Mouse (Mus musculus) T-helper 1 cell (primary cell): ENCODE data around the gene Col15a1.

Experiments used
- in situ Hi-C: fragments of 300-600 bp; cut with MboI, MseI; formaldehyde crosslinking; loops from one replicate; pipeline ENCODE4 v1.15.1; 2025; ENCODE audit warnings: high pct_unique_total_duplicates

Gene Col15a1

GRCm38 (mm10) chr4:47303340-47303998 lies 95.5 kb downstream of the Col15a1 start:
- in situ Hi-C loops = no loop called here

GRCm38 (mm10) chr4:47309886-47310625 lies 102.1 kb downstream of the Col15a1 start:
- in situ Hi-C loops = no loop called here

GRCm38 (mm10) chr4:47310812-47311211 lies 102.9 kb downstream of the Col15a1 start:
- in situ Hi-C loops = no loop called here

GRCm38 (mm10) chr4:47311467-47311866 lies 103.5 kb downstream of the Col15a1 start:
- in situ Hi-C loops = no loop called here

GRCm38 (mm10) chr4:47311929-47312328 lies 104.0 kb downstream of the Col15a1 start:
- in situ Hi-C loops = no loop called here

- in situ Hi-C loops = no loop called here
Measured at GRCm38 (mm10) chr4:47312676-47313075, 104.7 kb downstream of the Col15a1 start.

- in situ Hi-C loops = no loop called here
Measured at GRCm38 (mm10) chr4:47313710-47314410, 105.9 kb downstream of the Col15a1 start.

GRCm38 (mm10) chr4:47315458-47315857 lies 107.5 kb downstream of the Col15a1 start:
- in situ Hi-C loops = no loop called here

- in situ Hi-C loops = no loop called here
Measured at GRCm38 (mm10) chr4:47316432-47316831, 108.5 kb downstream of the Col15a1 start.

- in situ Hi-C loops = no loop called here
Measured at GRCm38 (mm10) chr4:47319561-47320321, 111.8 kb downstream of the Col15a1 start.

GRCm38 (mm10) chr4:47322315-47322714 lies 114.4 kb downstream of the Col15a1 start:
- in situ Hi-C loops = no loop called here

- in situ Hi-C loops = no loop called here
Measured at GRCm38 (mm10) chr4:47324206-47324605, 116.2 kb downstream of the Col15a1 start.

GRCm38 (mm10) chr4:47327782-47328181 lies 119.8 kb downstream of the Col15a1 start:
- in situ Hi-C loops = no loop called here

- in situ Hi-C loops = no loop called here
Measured at GRCm38 (mm10) chr4:47329285-47329684, 121.3 kb downstream of the Col15a1 start.

- in situ Hi-C loops = no loop called here
Measured at GRCm38 (mm10) chr4:47330378-47331052, 122.6 kb downstream of the Col15a1 start.

- in situ Hi-C loops = no loop called here
Measured at GRCm38 (mm10) chr4:47332812-47333343, 124.9 kb downstream of the Col15a1 start.

GRCm38 (mm10) chr4:47333541-47333940 lies 125.6 kb downstream of the Col15a1 start:
- in situ Hi-C loops = no loop called here

- in situ Hi-C loops = no loop called here
Measured at GRCm38 (mm10) chr4:47336941-47337600, 129.1 kb downstream of the Col15a1 start.

- in situ Hi-C loops = no loop called here
Measured at GRCm38 (mm10) chr4:47342632-47343031, 134.7 kb downstream of the Col15a1 start.

GRCm38 (mm10) chr4:47347022-47347421 lies 139.1 kb downstream of the Col15a1 start:
- in situ Hi-C loops = no loop called here
